Mouse (Mus musculus) urinary bladder, postnatal 36 days (tissue): ENCODE results near the gene Gm5797.
"Not testable (repeated sequence)": the region's sequence is repeated elsewhere in the genome, so short reads cannot be mapped to it uniquely, and the experiment has no call there.

Experiments used
- DNase-seq, 2 experiments: peaks; one replicate each; pipeline ENCODE4 v3.0.0; 2022; ENCODE audit warnings: low spot score in 2 of 2, mixed read lengths in 1 of 2

Gene Gm5797

DNA sequence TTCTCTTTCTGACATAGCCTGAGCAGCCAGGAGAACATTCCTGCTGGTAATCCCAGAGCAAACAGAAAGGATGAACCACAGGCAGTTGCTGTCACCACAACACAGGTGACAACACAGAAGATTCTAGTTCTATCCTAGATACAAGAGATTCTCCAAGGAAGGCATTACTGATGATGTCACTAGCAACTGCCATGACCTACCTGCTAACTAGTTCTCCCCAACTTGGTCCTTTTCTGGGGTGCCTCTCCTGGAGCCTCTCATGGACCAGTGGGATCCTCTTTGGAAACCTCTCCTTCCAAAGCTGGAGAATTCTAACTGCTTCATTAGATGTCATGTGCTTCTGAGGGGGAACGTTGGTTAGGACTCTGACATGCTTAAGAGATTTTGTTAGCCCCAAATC is at the start of gene Gm5797:
Gm5797 (minus strand) TSS at position 101 of the 400 bp plus-strand sequence.
- DNase-seq = not testable (repeated sequence)

DNA sequence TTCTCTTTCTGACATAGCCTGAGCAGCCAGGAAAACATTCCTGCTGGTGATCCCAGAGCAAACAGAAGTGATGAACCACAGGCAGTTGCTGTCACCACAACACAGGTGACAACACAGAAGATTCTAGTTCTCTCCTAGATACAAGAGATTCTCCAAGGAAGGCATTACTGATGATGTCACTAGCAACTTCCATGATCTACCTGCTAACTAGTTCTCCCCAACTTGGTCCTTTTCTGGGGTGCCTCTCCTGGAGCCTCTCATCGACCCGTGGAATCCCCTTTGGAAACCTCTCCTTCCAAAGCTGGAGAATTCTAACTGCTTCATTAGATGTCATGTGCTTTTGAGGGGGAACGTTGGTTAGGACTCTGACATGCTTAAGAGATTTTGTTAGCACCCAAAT is 32.8 kb upstream of the Gm5797 start, which contains the start of gene Gm8374:
Gm8374 (minus strand) TSS at position 101 of the 400 bp plus-strand sequence.
- DNase-seq = not testable (repeated sequence)

DNA sequence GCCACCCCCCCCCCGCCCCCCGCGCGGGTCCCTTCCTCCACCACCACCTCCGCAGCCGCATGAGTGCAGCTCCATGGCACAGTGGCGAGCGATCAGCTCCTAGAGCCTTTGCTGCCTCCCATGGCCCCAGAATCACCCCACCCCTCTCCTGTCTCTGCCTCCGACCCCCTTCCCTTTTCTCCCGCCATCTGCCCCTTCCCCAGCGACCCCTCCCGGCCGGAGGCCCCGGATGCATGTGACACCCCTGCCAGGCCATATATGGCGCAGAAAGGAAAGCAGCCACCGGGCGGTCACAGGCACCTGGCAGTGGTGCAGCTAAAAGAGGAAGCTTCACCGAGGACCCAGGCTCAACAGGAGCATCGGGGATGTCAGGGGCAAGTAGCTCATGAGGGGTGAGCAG is 17.1 kb downstream of the Gm5797 start:
- DNase-seq = peak; percentile 1 to 5

DNA sequence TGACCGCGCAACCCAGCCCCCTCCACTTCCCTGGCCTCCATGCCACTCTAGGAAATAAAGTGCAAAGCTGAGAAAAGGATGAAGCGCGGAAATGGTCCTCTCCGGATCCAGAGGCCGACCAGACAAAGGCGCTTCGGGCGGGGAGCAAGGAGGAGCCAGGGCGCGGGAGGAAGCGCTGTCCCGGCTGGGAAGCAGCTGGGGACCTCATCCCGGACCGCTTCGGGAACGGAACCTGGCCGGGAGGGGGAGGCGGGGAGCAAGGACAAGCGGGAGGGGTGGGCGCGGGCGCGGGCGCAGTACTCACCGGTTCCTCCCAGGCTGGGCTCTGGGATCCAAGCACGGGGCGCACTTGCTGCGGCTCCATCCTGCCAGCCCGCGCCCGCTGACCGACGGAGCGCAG is 17.5 kb downstream of the Gm5797 start, which contains the start of gene Gm3739:
Gm3739 (minus strand) TSS at position 389 of the 400 bp plus-strand sequence.
- peak; percentile 0 for DNase-seq
